Mouse (Mus musculus) embryonic fibroblast, embryonic 13.5 days (primary cell): ENCODE results near the gene Smarca2.

ENCODE experiments used
- CTCF ChIP-seq: IDR thresholded peaks from 2 replicates; pipeline ENCODE4 v1.5.1; 2011; ENCODE audit warnings: mild to moderate bottlenecking, control low read depth, low read length, moderate library complexity, borderline replicate concordance; ENCODE audit not compliant: insufficient read depth
- POLR2A ChIP-seq: IDR thresholded peaks from 2 replicates; pipeline ENCODE4 v1.6.1; 2011; ENCODE audit warnings: low read depth, mild to moderate bottlenecking, control low read depth, low read length, moderate library complexity

DNA sequence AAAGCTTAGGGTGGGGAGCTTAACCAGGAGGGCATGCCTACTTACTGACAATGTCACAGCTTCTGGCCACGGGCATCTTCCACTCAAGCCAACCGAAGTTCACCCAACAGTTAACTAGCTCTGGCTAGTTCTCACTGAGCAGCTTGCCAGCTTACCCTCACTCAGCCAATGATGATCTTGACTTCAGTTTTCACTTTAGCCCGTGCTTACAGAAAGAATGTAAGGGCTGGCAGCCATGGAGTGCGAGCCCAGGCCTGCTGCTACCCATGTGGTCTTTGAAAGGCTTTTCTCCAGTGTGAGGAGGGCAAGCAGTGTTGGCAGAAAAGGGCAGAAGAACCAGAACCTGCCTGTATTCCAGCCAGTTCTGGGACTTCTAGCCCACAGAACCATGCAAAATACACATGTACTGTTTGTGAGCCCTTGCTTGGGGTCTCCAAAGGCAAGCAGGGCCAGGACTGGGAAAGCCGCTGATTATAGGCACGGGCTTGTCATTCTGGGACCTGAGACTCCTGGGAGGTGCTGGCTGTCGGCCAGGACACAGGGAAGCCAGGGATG, 128.8 kb downstream of the Smarca2 start:
- TF ChIP-seq POLR2A = no peak
- no peak for TF ChIP-seq CTCF
